Mouse (Mus musculus) G1E (cell line): Measurements from ENCODE around the gene 1700001O22Rik. TPM values are rescaled to one million over a fixed set of nuclear protein-coding genes. Genes with fewer than 3 reads are reported as not detected.

Experiments
- ATAC-seq: 2 replicates; pipeline ENCODE4 v1.8.0; 2016; ENCODE audit warnings: mild to moderate bottlenecking; ENCODE audit not compliant: insufficient number of reproducible peaks, poor library complexity, low FRiP score, severe bottlenecking; ENCODE audit errors: extremely low read depth
- DNase-seq: peaks from one replicate; pipeline ENCODE4 v3.0.0; 2012; ENCODE audit warnings: low spot score
- H3K27me3 ChIP-seq: 2 replicates; pipeline ENCODE4 v1.6.1; 2012; ENCODE audit warnings: mild to moderate bottlenecking, low read length, inconsistent platforms; ENCODE audit not compliant: insufficient read depth
- H3K36me3 ChIP-seq: replicated peaks from 2 replicates; pipeline ENCODE3; 2012; ENCODE audit warnings: mild to moderate bottlenecking, inconsistent platforms
- H3K4me1 ChIP-seq: 2 replicates; pipeline ENCODE4 v1.6.1; 2012; ENCODE audit warnings: low read depth, low read length, inconsistent platforms, mixed read lengths; ENCODE audit not compliant: insufficient read depth
- H3K4me3 ChIP-seq: 2 replicates; pipeline ENCODE4 v1.5.1; 2012; ENCODE audit warnings: low read depth, mild to moderate bottlenecking, inconsistent platforms, low read length, moderate library complexity, mixed read lengths
- H3K9me3 ChIP-seq: replicated peaks from 2 replicates; pipeline ENCODE4 v1.6.1; 2012; ENCODE audit warnings: inconsistent platforms
- CTCF ChIP-seq: IDR thresholded peaks from 2 replicates; pipeline ENCODE4 v1.5.1; 2012; ENCODE audit warnings: low read depth, low read length, inconsistent platforms, mixed read lengths
- GATA1 ChIP-seq: IDR thresholded peaks from 2 replicates; pipeline ENCODE4 v1.6.1; 2012; ENCODE audit warnings: borderline replicate concordance, low read length, inconsistent platforms, mixed read lengths
- GATA2 ChIP-seq: IDR thresholded peaks from 2 replicates; pipeline ENCODE4 v1.6.1; 2012; ENCODE audit warnings: low read depth, low read length, inconsistent platforms, borderline replicate concordance
- POLR2AphosphoS5 ChIP-seq: IDR thresholded peaks from 2 replicates; pipeline ENCODE4 v1.6.1; 2012; ENCODE audit warnings: low read depth, low read length, inconsistent platforms; ENCODE audit not compliant: insufficient replicate concordance
- TAL1 ChIP-seq: conservative IDR thresholded peaks from 2 replicates; pipeline ENCODE4 v1.6.1; 2012; ENCODE audit warnings: low read depth, low read length, inconsistent platforms, mixed read lengths
- polyA plus RNA-seq: library from polyadenylated mRNA; stranded (reverse); fragments of >175 nt; gene quantifications from 2 replicates; pipeline ENCODE4 v1.2.3, GENCODE M21; 2012
- total RNA-seq, 2 experiments: library from RNA; stranded (forward) in 1 of 2; stranded (reverse) in 1 of 2; fragments of 200-1000 nt in 1 of 2; fragments of >200 nt in 1 of 2; fragmentation: Nextera tagmentation in 1 of 2; gene quantifications; 2 replicates each; pipeline ENCODE4 v1.2.3; 2014 to 2017

The 1700001O22Rik gene
- total and polyA plus RNA-seq, 3 experiments, result 0.33 TPM; not detected in 2

- Histone ChIP-seq H3K36me3 (no peaks in the 10 kb centered on the region), H3K27me3 (peaks cover 41% of the 10 kb centered on the region), H3K4me1 (no peaks in the 10 kb centered on the region), H3K4me3 (no peak overlapping the region), H3K9me3 (no peaks in the 10 kb centered on the region)
- no peak for DNase-seq
- TF ChIP-seq POLR2AphosphoS5, result no peak
- no peak for TF ChIP-seq GATA2
- TF ChIP-seq CTCF, result no peak
- TF ChIP-seq TAL1, result no peak
- TF ChIP-seq GATA1, result no peak
- ATAC-seq, result no peak
These were observed 42.0 kb upstream of the 1700001O22Rik start for GRCm38 (mm10) chr2:30845152-30846070.

- ATAC-seq (no peak), DNase-seq (no peak)
- peaks cover 49% of the 10 kb centered on the region for H3K27me3 ChIP-seq
- no peaks in the 10 kb centered on the region for H3K9me3 ChIP-seq
- TF ChIP-seq CTCF (no peak), GATA1 (no peak), POLR2AphosphoS5 (no peak), GATA2 (no peak), TAL1 (no peak)
- no peaks in the 10 kb centered on the region for H3K4me1 ChIP-seq
- H3K4me3 ChIP-seq, result no peak overlapping the region
- no peaks in the 10 kb centered on the region for H3K36me3 ChIP-seq
These were observed 39.2 kb upstream of the 1700001O22Rik start for GRCm38 (mm10) chr2:30842615-30843014.

- peak overlapping the region; percentile 58; the same call in 1 of the 2 replicates for H3K4me3 ChIP-seq
- no peaks in the 10 kb centered on the region for H3K36me3 ChIP-seq
- DNase-seq (peak; percentile 83), ATAC-seq (no peak; the same call in 1 of the 2 replicates)
- peaks cover 30% of the 10 kb centered on the region for H3K4me1 ChIP-seq
- no peak for TF ChIP-seq GATA1
- TF ChIP-seq CTCF, result no peak
- no peak for TF ChIP-seq POLR2AphosphoS5
- no peak for TF ChIP-seq TAL1
- no peak for TF ChIP-seq GATA2
- no peaks in the 10 kb centered on the region for H3K9me3 ChIP-seq
- H3K27me3 ChIP-seq, result peaks cover 14% of the 10 kb centered on the region
These were observed 33.0 kb upstream of the 1700001O22Rik start for GRCm38 (mm10) chr2:30836238-30836990.

GRCm38 (mm10) chr2:30834373-30835022 lies 31.0 kb upstream of the 1700001O22Rik start, which contains the start of gene Prrx2:
TSS of gene Prrx2 (plus strand) at chr2:30834972.
- no peaks in the 10 kb centered on the region for H3K9me3 ChIP-seq
- H3K36me3 ChIP-seq, result no peaks in the 10 kb centered on the region
- peaks cover 33% of the 10 kb centered on the region for H3K4me1 ChIP-seq
- no peak for ATAC-seq
- TF ChIP-seq POLR2AphosphoS5, result no peak
- no peak for TF ChIP-seq CTCF
- no peak for TF ChIP-seq GATA2
- peaks cover 12% of the 10 kb centered on the region for H3K27me3 ChIP-seq
- no peak for DNase-seq
- H3K4me3 ChIP-seq, result no peak within 1 kb of the TSS

GRCm38 (mm10) chr2:30833644-30834043 lies 30.2 kb upstream of the 1700001O22Rik start:
- peaks cover 41% of the 10 kb centered on the region for H3K4me1 ChIP-seq
- TF ChIP-seq GATA2 (no peak), TAL1 (no peak), CTCF (no peak), POLR2AphosphoS5 (no peak), GATA1 (no peak)
- H3K9me3 ChIP-seq, result no peaks in the 10 kb centered on the region
- DNase-seq, result no peak
- no peaks in the 10 kb centered on the region for H3K36me3 ChIP-seq
- H3K27me3 ChIP-seq, result peaks cover 13% of the 10 kb centered on the region
- ATAC-seq, result no peak
- H3K4me3 ChIP-seq, result no peak overlapping the region
